Mouse (Mus musculus): ENCODE results near the gene Sult1a1. TPM values are rescaled to one million over a fixed set of nuclear protein-coding genes. Genes with fewer than 3 reads are reported as not detected.

Gene Sult1a1
- polyA plus RNA-seq, 1 experiment = not detected

- Histone ChIP-seq H3K9me3 (ENCODE audit: control insufficient read depth, low read length) (no peaks in the 10 kb centered on the region), H3K36me3 (ENCODE audit: control insufficient read depth) (peaks cover 17% of the 10 kb centered on the region), H3K4me3 (replicated peaks) (no peak overlapping the region), H3K27me3 (ENCODE audit: control insufficient read depth) (peaks cover 42% of the 10 kb centered on the region), H3K4me1 (ENCODE audit: control insufficient read depth) (peaks cover 48% of the 10 kb centered on the region)
- no peak for TF ChIP-seq TAL1 (IDR thresholded peaks at IDR 0.05; ENCODE audit: low read length)
- no peak for TF ChIP-seq GATA1 (IDR thresholded peaks at IDR 0.05; ENCODE audit: low read length)
Measured at GRCm38 (mm10) chr7:126701070-126701469, 24.8 kb upstream of the Sult1a1 start.

GRCm38 (mm10) chr7:126700063-126701015 lies 24.1 kb upstream of the Sult1a1 start:
- peaks cover 35% of the 10 kb centered on the region for H3K27me3 ChIP-seq (ENCODE audit: control insufficient read depth)
- H3K4me3 ChIP-seq (replicated peaks) = no peak overlapping the region
- peaks cover 50% of the 10 kb centered on the region for H3K4me1 ChIP-seq (ENCODE audit: control insufficient read depth)
- H3K36me3 ChIP-seq (ENCODE audit: control insufficient read depth) = peaks cover 17% of the 10 kb centered on the region
- no peaks in the 10 kb centered on the region for H3K9me3 ChIP-seq (ENCODE audit: control insufficient read depth, low read length)
- no peak for TF ChIP-seq TAL1 (IDR thresholded peaks at IDR 0.05; ENCODE audit: low read length)
- no peak for TF ChIP-seq GATA1 (IDR thresholded peaks at IDR 0.05; ENCODE audit: low read length)

GRCm38 (mm10) chr7:126697838-126698237 lies 21.6 kb upstream of the Sult1a1 start:
- Histone ChIP-seq H3K9me3 (ENCODE audit: control insufficient read depth, low read length) (no peaks in the 10 kb centered on the region), H3K4me1 (ENCODE audit: control insufficient read depth) (peaks cover 51% of the 10 kb centered on the region), H3K36me3 (ENCODE audit: control insufficient read depth) (peaks cover 17% of the 10 kb centered on the region), H3K27me3 (ENCODE audit: control insufficient read depth) (peaks cover 10% of the 10 kb centered on the region), H3K4me3 (replicated peaks) (no peak overlapping the region)
- TF ChIP-seq GATA1 (IDR thresholded peaks at IDR 0.05; ENCODE audit: low read length) (no peak), TAL1 (IDR thresholded peaks at IDR 0.05; ENCODE audit: low read length) (no peak)

- no peak for TF ChIP-seq GATA1 (IDR thresholded peaks at IDR 0.05; ENCODE audit: low read length)
- TF ChIP-seq TAL1 (IDR thresholded peaks at IDR 0.05; ENCODE audit: low read length) = no peak
- H3K4me3 ChIP-seq (replicated peaks) = peak overlapping the region; percentile 89
- peaks cover 26% of the 10 kb centered on the region for H3K36me3 ChIP-seq (ENCODE audit: control insufficient read depth)
- H3K9me3 ChIP-seq (ENCODE audit: control insufficient read depth, low read length) = no peaks in the 10 kb centered on the region
- peaks cover under 1% of the 10 kb centered on the region for H3K27me3 ChIP-seq (ENCODE audit: control insufficient read depth)
- H3K4me1 ChIP-seq (ENCODE audit: control insufficient read depth) = peaks cover 58% of the 10 kb centered on the region
Measured at GRCm38 (mm10) chr7:126696886-126697285, 20.7 kb upstream of the Sult1a1 start.

- Histone ChIP-seq H3K9me3 (ENCODE audit: control insufficient read depth, low read length) (no peaks in the 10 kb centered on the region), H3K27me3 (ENCODE audit: control insufficient read depth) (no peaks in the 10 kb centered on the region), H3K4me1 (ENCODE audit: control insufficient read depth) (peaks cover 55% of the 10 kb centered on the region), H3K36me3 (ENCODE audit: control insufficient read depth) (peaks cover 30% of the 10 kb centered on the region), H3K4me3 (replicated peaks) (peak overlapping the region; percentile 89)
- TF ChIP-seq TAL1 (IDR thresholded peaks at IDR 0.05; ENCODE audit: low read length) (no peak), GATA1 (IDR thresholded peaks at IDR 0.05; ENCODE audit: low read length) (no peak)
Measured at GRCm38 (mm10) chr7:126696303-126696702, 20.1 kb upstream of the Sult1a1 start.

- Histone ChIP-seq H3K36me3 (ENCODE audit: control insufficient read depth) (peaks cover 36% of the 10 kb centered on the region), H3K4me1 (ENCODE audit: control insufficient read depth) (peaks cover 49% of the 10 kb centered on the region)
- TF ChIP-seq GATA1 (IDR thresholded peaks at IDR 0.05; ENCODE audit: low read length) (no peak), TAL1 (IDR thresholded peaks at IDR 0.05; ENCODE audit: low read length) (no peak)
Measured at GRCm38 (mm10) chr7:126695631-126696207, 19.5 kb upstream of the Sult1a1 start, which contains the start of gene Slx1b. TSS of gene Slx1b (minus strand) at chr7:126695784.

GRCm38 (mm10) chr7:126695210-126695611 lies 19.0 kb upstream of the Sult1a1 start, which contains the start of gene Bola2:
TSS of gene Bola2 (plus strand) at chr7:126695401.
- H3K27me3 ChIP-seq (ENCODE audit: control insufficient read depth) = no peaks in the 10 kb centered on the region
- H3K4me1 ChIP-seq (ENCODE audit: control insufficient read depth) = peaks cover 44% of the 10 kb centered on the region
- peaks cover 36% of the 10 kb centered on the region for H3K36me3 ChIP-seq (ENCODE audit: control insufficient read depth)
- TF ChIP-seq TAL1 (IDR thresholded peaks at IDR 0.05; ENCODE audit: low read length) = no peak
- no peak for TF ChIP-seq GATA1 (IDR thresholded peaks at IDR 0.05; ENCODE audit: low read length)
- peak within 1 kb of the TSS; percentile 89 for H3K4me3 ChIP-seq (replicated peaks)
- no peaks in the 10 kb centered on the region for H3K9me3 ChIP-seq (ENCODE audit: control insufficient read depth, low read length)

More at GRCm38 (mm10) chr7:126695631-126696207, 19.5 kb upstream of the Sult1a1 start, which contains the start of gene Slx1b:
- Histone ChIP-seq H3K27me3 (ENCODE audit: control insufficient read depth) (no peaks in the 10 kb centered on the region), H3K9me3 (ENCODE audit: control insufficient read depth, low read length) (no peaks in the 10 kb centered on the region), H3K4me3 (replicated peaks) (peak within 1 kb of the TSS; percentile 89)

GRCm38 (mm10) chr7:126694441-126695051 lies 18.3 kb upstream of the Sult1a1 start:
- TF ChIP-seq GATA1 (IDR thresholded peaks at IDR 0.05; ENCODE audit: low read length) (no peak), TAL1 (IDR thresholded peaks at IDR 0.05; ENCODE audit: low read length) (no peak)
- Histone ChIP-seq H3K4me3 (replicated peaks) (peak overlapping the region; percentile 89), H3K27me3 (ENCODE audit: control insufficient read depth) (no peaks in the 10 kb centered on the region), H3K9me3 (ENCODE audit: control insufficient read depth, low read length) (no peaks in the 10 kb centered on the region), H3K36me3 (ENCODE audit: control insufficient read depth) (peaks cover 36% of the 10 kb centered on the region), H3K4me1 (ENCODE audit: control insufficient read depth) (peaks cover 42% of the 10 kb centered on the region)

Data from erythroblast, embryonic 14.5 days (primary cell).